Mouse (Mus musculus) layer of hippocampus, adult 8-10 months (tissue): ENCODE data around the gene Galns. TPM values are rescaled to one million over a fixed set of nuclear protein-coding genes. Genes with fewer than 3 reads are reported as not detected.
A peak's percentile ranks its signal among the peaks of the same experiment; 100 is the strongest.

Experiments used
- DNase-seq, 2 experiments: peaks; one replicate each; pipeline ENCODE4 v3.0.0; 2022; ENCODE audit warnings: low spot score in 2 of 2
- total RNA-seq, 4 experiments: library from RNA; stranded (reverse); gene quantifications; 2 replicates each; pipeline ENCODE4 v1.2.4; 2022

The Galns gene
- total RNA-seq, result 10 to 100 TPM in 2 of 4 experiments, 1 to 10 TPM in 2; 8.0 to 16.5 (median 11.9) TPM

- DNase-seq, result peak; percentile 93 to 95
Observed at GRCm38 (mm10) chr8:122611295-122612133, at the start of gene Galns, which contains the start of gene Trappc2l. Galns (minus strand) TSS chr8:122611463. Trappc2l (plus strand) TSS chr8:122611640.

GRCm38 (mm10) chr8:122660022-122660421 lies 48.8 kb upstream of the Galns start:
- peak in 1 of 2 experiments; percentile 38 for DNase-seq

- DNase-seq, result no peak
Observed at GRCm38 (mm10) chr8:122658807-122659160, 47.5 kb upstream of the Galns start.

GRCm38 (mm10) chr8:122658149-122658806 lies 47.0 kb upstream of the Galns start:
- no peak for DNase-seq

GRCm38 (mm10) chr8:122656056-122656999 lies 45.1 kb upstream of the Galns start:
- DNase-seq, result no peak

GRCm38 (mm10) chr8:122654768-122655167 lies 43.5 kb upstream of the Galns start:
- DNase-seq, result no peak

GRCm38 (mm10) chr8:122652643-122653042 lies 41.4 kb upstream of the Galns start:
- no peak for DNase-seq

GRCm38 (mm10) chr8:122651326-122651921 lies 40.2 kb upstream of the Galns start:
- DNase-seq, result no peak

GRCm38 (mm10) chr8:122648192-122648970 lies 37.1 kb upstream of the Galns start:
- no peak for DNase-seq

- no peak for DNase-seq
Observed at GRCm38 (mm10) chr8:122646337-122646736, 35.1 kb upstream of the Galns start.

GRCm38 (mm10) chr8:122644175-122644954 lies 33.1 kb upstream of the Galns start:
- DNase-seq, result no peak

- peak in 1 of 2 experiments; percentile 54 for DNase-seq
Observed at GRCm38 (mm10) chr8:122642071-122642470, 30.8 kb upstream of the Galns start.

GRCm38 (mm10) chr8:122641406-122641805 lies 30.1 kb upstream of the Galns start:
- DNase-seq, result peak; percentile 79 to 88

GRCm38 (mm10) chr8:122640825-122641224 lies 29.6 kb upstream of the Galns start:
- DNase-seq, result no peak

- DNase-seq, result peak in 1 of 2 experiments; percentile 36
Observed at GRCm38 (mm10) chr8:122639521-122640248, 28.4 kb upstream of the Galns start.

- no peak for DNase-seq
Observed at GRCm38 (mm10) chr8:122638601-122639000, 27.3 kb upstream of the Galns start.

- DNase-seq, result no peak
Observed at GRCm38 (mm10) chr8:122637230-122637629, 26.0 kb upstream of the Galns start.

- no peak for DNase-seq
Observed at GRCm38 (mm10) chr8:122636803-122637175, 25.5 kb upstream of the Galns start.
